In the genomic region with DNA sequence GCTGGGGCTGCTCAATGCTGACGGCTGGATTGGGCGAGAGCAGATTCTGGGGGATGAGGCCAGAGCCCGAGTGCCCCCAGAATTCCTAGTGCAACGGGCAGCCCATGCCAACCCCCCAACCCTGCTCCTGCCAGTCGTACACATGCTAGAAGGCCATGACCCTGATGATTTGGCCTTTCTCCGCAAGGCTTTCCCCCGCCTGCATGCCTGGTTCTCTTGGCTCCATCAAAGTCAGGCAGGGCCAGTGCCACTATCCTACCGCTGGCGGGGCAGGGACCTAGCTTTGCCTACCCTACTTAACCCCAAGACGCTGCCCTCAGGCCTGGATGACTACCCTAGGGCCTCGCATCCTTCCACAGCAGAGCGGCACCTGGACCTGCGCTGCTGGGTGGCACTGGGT, we compare ENCODE assay signal across 16 mouse cellular contexts. TPM values are rescaled to one million over a fixed set of nuclear protein-coding genes. Genes with fewer than 3 reads are reported as not detected.
DNase-seq lines count a peak whose midpoint lies in the region; ATAC-seq and TF ChIP-seq lines count a peak whose summit lies in the region.
"Had no signal": no experiment of that assay in that cellular context is flagged by ENCODE, and none has a peak within 500 bp of the region (broad histone marks: within the 10 kb centered on the region; RNA-seq: fewer than 3 reads in every experiment).

No protein-coding gene starts in this region.

- no peak for ATAC-seq in forebrain, embryonic 14.5 days
- no peak for ATAC-seq in forebrain, embryonic 16.5 days
- no peak for ATAC-seq in megakaryocyte, adult 5-6 weeks (ENCODE audit: poor library complexity, severe bottlenecking)
- ATAC-seq in G1E (ENCODE audit: extremely low read depth, insufficient number of reproducible peaks, low FRiP score, poor library complexity, severe bottlenecking) = no peak
- no peak for ATAC-seq in embryonic facial prominence, embryonic 13.5 days (ENCODE audit: insufficient number of reproducible peaks, insufficient read depth, low FRiP score, low TSS enrichment, low read depth)
- ATAC-seq: lung, postnatal 0 days; Patski had no signal

- no peak for DNase-seq in forebrain, embryonic 14.5 days (ENCODE audit: low spot score)
- no peak for DNase-seq in G1E (ENCODE audit: low spot score)
- no peak for DNase-seq in T-cell, adult 2 months (ENCODE audit: low spot score)
- DNase-seq in right cerebral cortex, postnatal 14 days = no peak
- DNase-seq: cerebellum, postnatal 14 days; gastrocnemius, postnatal 14 days; kidney, adult 8-10 months had no signal

- no peaks in the 10 kb centered on the region for H3K27me3 ChIP-seq in forebrain, embryonic 14.5 days (replicated peaks; ENCODE audit: control insufficient read depth, insufficient read depth, low read length)
- no peaks in the 10 kb centered on the region for H3K27me3 ChIP-seq in forebrain, embryonic 16.5 days (replicated peaks; ENCODE audit: control insufficient read depth, insufficient read depth, low read length)
- no peaks in the 10 kb centered on the region for H3K27me3 ChIP-seq in megakaryocyte, embryonic 14.5 days (replicated peaks)
- H3K27me3 ChIP-seq in G1E (ENCODE audit: insufficient read depth, low read length) = no peaks in the 10 kb centered on the region
- no peaks in the 10 kb centered on the region for H3K27me3 ChIP-seq in embryonic facial prominence, embryonic 13.5 days
- H3K27me3 ChIP-seq: heart, embryonic 12.5 days; hindbrain, embryonic 15.5 days; limb, embryonic 15.5 days; Patski had no signal

- no peaks in the 10 kb centered on the region for H3K9me3 ChIP-seq in forebrain, embryonic 14.5 days (replicated peaks; ENCODE audit: control insufficient read depth, low read length)
- H3K9me3 ChIP-seq in forebrain, embryonic 16.5 days (ENCODE audit: control insufficient read depth, low read length) = no peaks in the 10 kb centered on the region
- no peaks in the 10 kb centered on the region for H3K9me3 ChIP-seq in megakaryocyte, embryonic 14.5 days
- no peaks in the 10 kb centered on the region for H3K9me3 ChIP-seq in G1E (replicated peaks)
- H3K9me3 ChIP-seq in embryonic facial prominence, embryonic 13.5 days = no peaks in the 10 kb centered on the region
- H3K9me3 ChIP-seq: heart, embryonic 12.5 days; hindbrain, embryonic 15.5 days; limb, embryonic 15.5 days had no signal

- TF ChIP-seq CTCF in G1E (IDR thresholded peaks at IDR 0.05; ENCODE audit: low read depth, low read length) = no peak

- 89% methylated on average over 13 of the region's 13 CpGs for WGBS in forebrain, embryonic 14.5 days
- 91% methylated on average over 13 of the region's 13 CpGs for WGBS in forebrain, embryonic 16.5 days
- 91% methylated on average over 13 of the region's 13 CpGs for WGBS in embryonic facial prominence, embryonic 13.5 days

- peak overlapping the region; percentile 18; the same call in 1 of the 2 replicates for H3K27ac ChIP-seq in forebrain, embryonic 14.5 days (ENCODE audit: low read depth, low read length)
- no peak overlapping the region for H3K27ac ChIP-seq in forebrain, embryonic 16.5 days (ENCODE audit: low read length)
- H3K27ac ChIP-seq in embryonic facial prominence, embryonic 13.5 days = peak overlapping the region; percentile 62; the same call in 1 of the 2 replicates
- H3K27ac ChIP-seq: hindbrain, embryonic 15.5 days; limb, embryonic 15.5 days had no signal

- no peak overlapping the region for H3K4me3 ChIP-seq in forebrain, embryonic 14.5 days (ENCODE audit: low read depth, low read length)
- H3K4me3 ChIP-seq in forebrain, embryonic 16.5 days (replicated peaks; ENCODE audit: low read length) = no peak overlapping the region
- peak overlapping the region; percentile 38 for H3K4me3 ChIP-seq in megakaryocyte, embryonic 14.5 days (replicated peaks)
- peak overlapping the region; percentile 46; the same call in 1 of the 2 replicates for H3K4me3 ChIP-seq in G1E (ENCODE audit: low read depth, low read length)
- H3K4me3 ChIP-seq in embryonic facial prominence, embryonic 13.5 days = 0 out of 2 replicates have a peak overlapping the region, but pooled peaks have one; percentile 91
- H3K4me3 ChIP-seq: hindbrain, embryonic 15.5 days had no signal

- H3K9ac ChIP-seq in forebrain, embryonic 14.5 days (ENCODE audit: low read length) = no peak overlapping the region
- no peak overlapping the region for H3K9ac ChIP-seq in forebrain, embryonic 16.5 days (replicated peaks; ENCODE audit: low read depth, low read length)
- no peak overlapping the region for H3K9ac ChIP-seq in embryonic facial prominence, embryonic 13.5 days
- H3K9ac ChIP-seq: hindbrain, embryonic 15.5 days; limb, embryonic 15.5 days had no signal

- peaks cover 28% of the 10 kb centered on the region for H3K36me3 ChIP-seq in forebrain, embryonic 14.5 days (ENCODE audit: control insufficient read depth, insufficient read depth, low read length)
- H3K36me3 ChIP-seq in forebrain, embryonic 16.5 days (ENCODE audit: control insufficient read depth, insufficient read depth) = peaks cover 13% of the 10 kb centered on the region; the same call in 1 of the 2 replicates
- H3K36me3 ChIP-seq in megakaryocyte, embryonic 14.5 days (replicated peaks; ENCODE audit: low read length) = peaks cover 38% of the 10 kb centered on the region
- peaks cover 61% of the 10 kb centered on the region for H3K36me3 ChIP-seq in G1E (replicated peaks)
- H3K36me3 ChIP-seq in embryonic facial prominence, embryonic 13.5 days = peaks cover 33% of the 10 kb centered on the region

- peaks cover 17% of the 10 kb centered on the region for H3K4me1 ChIP-seq in forebrain, embryonic 14.5 days (ENCODE audit: control insufficient read depth, insufficient read depth, low read length)
- H3K4me1 ChIP-seq in forebrain, embryonic 16.5 days (replicated peaks; ENCODE audit: control insufficient read depth, insufficient read depth, low read length) = peaks cover 41% of the 10 kb centered on the region
- peaks cover 84% of the 10 kb centered on the region for H3K4me1 ChIP-seq in megakaryocyte, embryonic 14.5 days
- peaks cover 79% of the 10 kb centered on the region for H3K4me1 ChIP-seq in G1E (ENCODE audit: insufficient read depth, low read depth, low read length)
- H3K4me1 ChIP-seq in embryonic facial prominence, embryonic 13.5 days = peaks cover 52% of the 10 kb centered on the region

- H3K4me2 ChIP-seq in forebrain, embryonic 14.5 days (ENCODE audit: low read length) = no peak overlapping the region
- H3K4me2 ChIP-seq in forebrain, embryonic 16.5 days (ENCODE audit: low read length) = no peak overlapping the region
- H3K4me2 ChIP-seq in embryonic facial prominence, embryonic 13.5 days = no peak overlapping the region

RNA-seq across cellular contexts. Expression of a gene that starts 2.3 kb away (rescaled TPM):
- 8.8 and 15.0 TPM in 2 replicates for polyA plus RNA-seq in forebrain, embryonic 14.5 days (2014; fragmentation: Nextera tagmentation; extraction: Ambion mirVana)
- 21.8 and 22.6 TPM in 2 replicates for polyA plus RNA-seq in forebrain, embryonic 16.5 days (2015; fragmentation: Nextera tagmentation; extraction: Ambion mirVana)
- 76.1 and 165 TPM in 2 replicates for polyA plus RNA-seq in megakaryocyte, embryonic 14.5 days (2012; ENCODE audit: insufficient read depth, low replicate concordance)
- 17.5 and 21.6 TPM in 2 replicates for total RNA-seq in megakaryocyte, adult 5-6 weeks (2015)
- 33.4 and 38.7 TPM in 2 replicates for total RNA-seq in megakaryocyte, adult 5-6 weeks (2017)
- total RNA-seq in G1E (2014; fragmentation: Nextera tagmentation) = 26.5 and 28.3 TPM in 2 replicates
- total RNA-seq in G1E (2017) = 44.6 and 47.7 TPM in 2 replicates
- polyA plus RNA-seq in G1E (2012) = 104 and 116 TPM in 2 replicates
- 45.0 and 45.6 TPM in 2 replicates for polyA plus RNA-seq in embryonic facial prominence, embryonic 13.5 days (2015; fragmentation: Nextera tagmentation; extraction: Ambion mirVana)

RNA-seq across cellular contexts. Expression of a gene that starts 3.7 kb away (rescaled TPM):
- 197 and 214 TPM in 2 replicates for polyA plus RNA-seq in forebrain, embryonic 14.5 days (2014; fragmentation: Nextera tagmentation; extraction: Ambion mirVana)
- polyA plus RNA-seq in forebrain, embryonic 16.5 days (2015; fragmentation: Nextera tagmentation; extraction: Ambion mirVana) = 209 and 228 TPM in 2 replicates
- polyA plus RNA-seq in megakaryocyte, embryonic 14.5 days (2012; ENCODE audit: insufficient read depth, low replicate concordance) = 86.6 and 121 TPM in 2 replicates
- 33.5 and 34.8 TPM in 2 replicates for total RNA-seq in megakaryocyte, adult 5-6 weeks (2015)
- 74.0 and 89.9 TPM in 2 replicates for total RNA-seq in megakaryocyte, adult 5-6 weeks (2017)
- 30.8 and 49.1 TPM in 2 replicates for total RNA-seq in G1E (2014; fragmentation: Nextera tagmentation)
- 94.7 and 104 TPM in 2 replicates for total RNA-seq in G1E (2017)
- polyA plus RNA-seq in G1E (2012) = 32.3 and 47.9 TPM in 2 replicates
- polyA plus RNA-seq in embryonic facial prominence, embryonic 13.5 days (2015; fragmentation: Nextera tagmentation; extraction: Ambion mirVana) = 144 and 172 TPM in 2 replicates

RNA-seq across cellular contexts. Expression of a gene that starts 7.6 kb away (rescaled TPM):
- 15.6 and 17.5 TPM in 2 replicates for polyA plus RNA-seq in forebrain, embryonic 14.5 days (2014; fragmentation: Nextera tagmentation; extraction: Ambion mirVana)
- polyA plus RNA-seq in forebrain, embryonic 16.5 days (2015; fragmentation: Nextera tagmentation; extraction: Ambion mirVana) = 11.4 and 14.4 TPM in 2 replicates
- 201 and 370 TPM in 2 replicates for polyA plus RNA-seq in megakaryocyte, embryonic 14.5 days (2012; ENCODE audit: insufficient read depth, low replicate concordance)
- total RNA-seq in megakaryocyte, adult 5-6 weeks (2015) = 18.8 and 19.6 TPM in 2 replicates
- 26.0 and 36.2 TPM in 2 replicates for total RNA-seq in megakaryocyte, adult 5-6 weeks (2017)
- total RNA-seq in G1E (2014; fragmentation: Nextera tagmentation) = 19.7 and 20.5 TPM in 2 replicates
- total RNA-seq in G1E (2017) = 21.1 and 27.1 TPM in 2 replicates
- polyA plus RNA-seq in G1E (2012) = 121 and 171 TPM in 2 replicates
- 13.2 and 13.9 TPM in 2 replicates for polyA plus RNA-seq in embryonic facial prominence, embryonic 13.5 days (2015; fragmentation: Nextera tagmentation; extraction: Ambion mirVana)

RNA-seq across cellular contexts. Expression of a gene that starts 8.8 kb away (rescaled TPM):
- 128 and 154 TPM in 2 replicates for polyA plus RNA-seq in forebrain, embryonic 14.5 days (2014; fragmentation: Nextera tagmentation; extraction: Ambion mirVana)
- polyA plus RNA-seq in forebrain, embryonic 16.5 days (2015; fragmentation: Nextera tagmentation; extraction: Ambion mirVana) = 109 and 122 TPM in 2 replicates
- polyA plus RNA-seq in megakaryocyte, embryonic 14.5 days (2012; ENCODE audit: insufficient read depth, low replicate concordance) = 9.6 and 78.7 TPM in 2 replicates
- total RNA-seq in megakaryocyte, adult 5-6 weeks (2015) = 44.5 and 45.8 TPM in 2 replicates
- total RNA-seq in megakaryocyte, adult 5-6 weeks (2017) = 20.8 and 27.7 TPM in 2 replicates
- total RNA-seq in G1E (2014; fragmentation: Nextera tagmentation) (17.5 and 22.1 TPM in 2 replicates), G1E (2017) (28.5 and 32.5 TPM in 2 replicates)
- polyA plus RNA-seq in G1E (2012) = 43.2 and 51.2 TPM in 2 replicates
- polyA plus RNA-seq in embryonic facial prominence, embryonic 13.5 days (2015; fragmentation: Nextera tagmentation; extraction: Ambion mirVana) = 137 and 151 TPM in 2 replicates

RNA-seq across cellular contexts. Expression of a gene that starts 16.2 kb away (rescaled TPM):
- polyA plus RNA-seq in forebrain, embryonic 14.5 days (2014; fragmentation: Nextera tagmentation; extraction: Ambion mirVana) = 1.9 and 2.7 TPM in 2 replicates
- 4.1 and 4.9 TPM in 2 replicates for polyA plus RNA-seq in forebrain, embryonic 16.5 days (2015; fragmentation: Nextera tagmentation; extraction: Ambion mirVana)
- 0.99 and 2.7 TPM in 2 replicates for polyA plus RNA-seq in megakaryocyte, embryonic 14.5 days (2012; ENCODE audit: insufficient read depth, low replicate concordance)
- total RNA-seq in megakaryocyte, adult 5-6 weeks (2015) = 0.87 and 1.3 TPM in 2 replicates
- 2.9 and 3.0 TPM in 2 replicates for total RNA-seq in megakaryocyte, adult 5-6 weeks (2017)
- total RNA-seq in G1E (2014; fragmentation: Nextera tagmentation) = 2.6 and 2.9 TPM in 2 replicates
- 3.9 and 4.3 TPM in 2 replicates for total RNA-seq in G1E (2017)
- polyA plus RNA-seq in G1E (2012) = 2.5 and 3.4 TPM in 2 replicates
- polyA plus RNA-seq in embryonic facial prominence, embryonic 13.5 days (2015; fragmentation: Nextera tagmentation; extraction: Ambion mirVana) = 3.3 and 3.5 TPM in 2 replicates

Comparison
In these comparisons a context has a peak if more than half of its experiments do, and no peak if none do; other contexts are left out.
1. H3K4me3 ChIP-seq: peak in megakaryocyte, embryonic 14.5 days (single experiment), G1E (single experiment) and embryonic facial prominence, embryonic 13.5 days (single experiment); none in forebrain, embryonic 14.5 days (single experiment) and forebrain, embryonic 16.5 days (single experiment).